Mouse (Mus musculus): ENCODE results near the gene Hesx1.

- TF ChIP-seq ELF1 (IDR thresholded peaks at IDR 0.05; ENCODE audit: low read depth, low read length) (no peak), CTCF (conservative IDR thresholded peaks at IDR 0.05 in 1 of 2, IDR thresholded peaks at IDR 0.05 in 1 of 2; ENCODE audit: low read depth in 2 of 2, low read length in 2 of 2) (no peak), ETS1 (conservative IDR thresholded peaks at IDR 0.05; ENCODE audit: low read depth, low read length) (no peak), ZKSCAN1 (IDR thresholded peaks at IDR 0.05; ENCODE audit: borderline replicate concordance, low read depth, low read length) (no peak), BHLHE40 (IDR thresholded peaks at IDR 0.05; ENCODE audit: low read depth, low read length) (no peak), ZNF384 (IDR thresholded peaks at IDR 0.05; ENCODE audit: low read depth, low read length) (no peak), HCFC1 (IDR thresholded peaks at IDR 0.05; ENCODE audit: low read depth, low read length) (no peak), ZC3H11A (IDR thresholded peaks at IDR 0.05; ENCODE audit: low read depth, low read length) (no peak), POLR2A (IDR thresholded peaks at IDR 0.05; ENCODE audit: low read depth, low read length) (no peak), USF2 (conservative IDR thresholded peaks at IDR 0.05; ENCODE audit: low read depth, low read length) (no peak), UBTF (IDR thresholded peaks at IDR 0.05; ENCODE audit: low read depth, low read length) (no peak), E2F4 (IDR thresholded peaks at IDR 0.05; ENCODE audit: insufficient replicate concordance, low read depth, low read length) (no peak), NELFE (IDR thresholded peaks at IDR 0.05; ENCODE audit: low read depth, low read length) (no peak)
Measured at GRCm38 (mm10) chr14:26981021-26981420, 13.2 kb upstream of the Hesx1 start.
